Comparison of ENCODE assay signal across 17 mouse cellular contexts in the genomic region with DNA sequence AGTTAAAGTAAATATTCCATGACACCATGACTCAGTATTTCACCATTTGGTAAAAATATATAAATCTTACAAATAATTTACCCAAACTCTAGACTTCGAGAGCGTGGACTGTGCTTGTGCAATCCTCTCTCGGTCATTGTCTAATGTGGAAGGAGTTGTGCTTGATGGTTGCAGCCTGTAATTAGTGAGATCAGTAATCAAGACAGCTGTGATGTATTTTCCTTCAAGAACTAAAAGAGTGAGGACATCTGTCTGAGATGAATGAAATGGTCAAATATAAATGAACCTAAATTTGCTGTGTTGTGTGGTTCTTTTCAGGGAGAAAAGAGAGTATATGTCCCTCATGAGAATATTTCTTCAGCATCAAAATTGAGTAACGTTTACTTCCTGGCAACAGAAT.
DNase-seq lines count a peak whose midpoint lies in the region; ATAC-seq and TF ChIP-seq lines count a peak whose summit lies in the region.
"Had no signal": no experiment of that assay in that cellular context is flagged by ENCODE, and none has a peak within 500 bp of the region (broad histone marks: within the 10 kb centered on the region; RNA-seq: fewer than 3 reads in every experiment).

No protein-coding gene starts in this region.

- no peaks in the 10 kb centered on the region for H3K9me3 ChIP-seq in lung, postnatal 0 days (ENCODE audit: low read length)
- H3K9me3 ChIP-seq in forebrain, embryonic 13.5 days (replicated peaks), result no peaks in the 10 kb centered on the region
- H3K9me3 ChIP-seq in hindbrain, embryonic 14.5 days (ENCODE audit: control insufficient read depth, low read length), result no peaks in the 10 kb centered on the region
- H3K9me3 ChIP-seq in midbrain, embryonic 16.5 days (replicated peaks; ENCODE audit: control insufficient read depth, low read length, poor library complexity, severe bottlenecking), result no peaks in the 10 kb centered on the region
- H3K9me3 ChIP-seq: embryonic facial prominence, embryonic 10.5 days; G1E; kidney, embryonic 15.5 days; liver, embryonic 12.5 days had no signal

- no peak for ATAC-seq in lung, postnatal 0 days
- ATAC-seq in forebrain, embryonic 13.5 days, result no peak
- ATAC-seq in hindbrain, embryonic 14.5 days (ENCODE audit: low FRiP score), result no peak
- no peak for ATAC-seq in midbrain, embryonic 16.5 days
- ATAC-seq in erythroblast, adult 5-6 weeks (replicated peaks; ENCODE audit: low FRiP score, poor library complexity, severe bottlenecking), result no peak
- ATAC-seq: intestine, postnatal 0 days; liver, embryonic 12.5 days had no signal

- no peaks in the 10 kb centered on the region for H3K4me1 ChIP-seq in lung, postnatal 0 days (ENCODE audit: insufficient read depth, low read depth, low read length)
- peaks cover 53% of the 10 kb centered on the region for H3K4me1 ChIP-seq in forebrain, embryonic 13.5 days
- H3K4me1 ChIP-seq in hindbrain, embryonic 14.5 days (replicated peaks; ENCODE audit: control insufficient read depth, insufficient read depth, low read length), result 0 out of 2 replicates have a peak, but pooled peaks cover 3% of the 10 kb centered on the region
- H3K4me1 ChIP-seq in midbrain, embryonic 16.5 days (ENCODE audit: control insufficient read depth, insufficient read depth, low read length), result peaks cover 13% of the 10 kb centered on the region
- H3K4me1 ChIP-seq: embryonic facial prominence, embryonic 10.5 days; kidney, embryonic 15.5 days; liver, embryonic 12.5 days had no signal

- H3K27me3 ChIP-seq in lung, postnatal 0 days (replicated peaks; ENCODE audit: insufficient read depth, low read length), result no peaks in the 10 kb centered on the region
- H3K27me3 ChIP-seq in forebrain, embryonic 13.5 days, result no peaks in the 10 kb centered on the region
- no peaks in the 10 kb centered on the region for H3K27me3 ChIP-seq in hindbrain, embryonic 14.5 days (ENCODE audit: control insufficient read depth, insufficient read depth, low read length)
- no peaks in the 10 kb centered on the region for H3K27me3 ChIP-seq in midbrain, embryonic 16.5 days (ENCODE audit: control insufficient read depth, insufficient read depth, low read depth, low read length)
- H3K27me3 ChIP-seq: kidney, embryonic 15.5 days; liver, embryonic 12.5 days had no signal

- no peak overlapping the region for H3K4me2 ChIP-seq in lung, postnatal 0 days (replicated peaks; ENCODE audit: low read depth, low read length)
- peak overlapping the region; percentile 42; the same call in 1 of the 2 replicates for H3K4me2 ChIP-seq in forebrain, embryonic 13.5 days
- H3K4me2 ChIP-seq in hindbrain, embryonic 14.5 days (replicated peaks), result no peak overlapping the region
- no peak overlapping the region for H3K4me2 ChIP-seq in midbrain, embryonic 16.5 days (ENCODE audit: low read length)
- H3K4me2 ChIP-seq: kidney, embryonic 15.5 days; liver, embryonic 12.5 days had no signal

- H3K9ac ChIP-seq in lung, postnatal 0 days (replicated peaks; ENCODE audit: low read depth), result no peak overlapping the region
- H3K9ac ChIP-seq in forebrain, embryonic 13.5 days, result no peak overlapping the region
- no peak overlapping the region for H3K9ac ChIP-seq in hindbrain, embryonic 14.5 days
- H3K9ac ChIP-seq in midbrain, embryonic 16.5 days (ENCODE audit: low read depth, low read length), result no peak overlapping the region
- H3K9ac ChIP-seq: kidney, embryonic 15.5 days; liver, embryonic 12.5 days had no signal

- TF ChIP-seq CTCF in lung, postnatal 0 days (IDR thresholded peaks at IDR 0.05), result no peak
- no peak for TF ChIP-seq CTCF in layer of hippocampus, adult 2 months (conservative IDR thresholded peaks at IDR 0.05)

- DNase-seq in lung, postnatal 0 days (ENCODE audit: low spot score), result peak; percentile 12
- no peak for DNase-seq in lung, postnatal 36 days
- DNase-seq in hindbrain, embryonic 14.5 days (ENCODE audit: low spot score), result no peak
- no peak for DNase-seq in cerebellum, adult 9-11 months
- DNase-seq in layer of hippocampus, adult 2 months (ENCODE audit: low spot score in 2 of 2), result no peak
- DNase-seq: cerebellum, adult 8-10 months; gastrocnemius, postnatal 36 days; lung, adult 2 months; lung, postnatal 4 days had no signal

- no peaks in the 10 kb centered on the region for H3K36me3 ChIP-seq in lung, postnatal 0 days (ENCODE audit: insufficient read depth, low read length)
- H3K36me3 ChIP-seq in forebrain, embryonic 13.5 days (ENCODE audit: poor library complexity, severe bottlenecking), result no peaks in the 10 kb centered on the region
- H3K36me3 ChIP-seq in hindbrain, embryonic 14.5 days (replicated peaks; ENCODE audit: control insufficient read depth, insufficient read depth), result no peaks in the 10 kb centered on the region
- H3K36me3 ChIP-seq in midbrain, embryonic 16.5 days (ENCODE audit: control insufficient read depth, insufficient read depth, low read length), result no peaks in the 10 kb centered on the region
- H3K36me3 ChIP-seq: embryonic facial prominence, embryonic 10.5 days; G1E; kidney, embryonic 15.5 days; liver, embryonic 12.5 days had no signal

- H3K4me3 ChIP-seq in lung, postnatal 0 days (ENCODE audit: low read depth, low read length), result no peak overlapping the region
- no peak overlapping the region for H3K4me3 ChIP-seq in forebrain, embryonic 13.5 days
- no peak overlapping the region for H3K4me3 ChIP-seq in hindbrain, embryonic 14.5 days (replicated peaks; ENCODE audit: low read length)
- no peak overlapping the region for H3K4me3 ChIP-seq in midbrain, embryonic 16.5 days (ENCODE audit: low read depth, low read length)
- no peak overlapping the region for H3K4me3 ChIP-seq in layer of hippocampus, adult 2 months
- H3K4me3 ChIP-seq: embryonic facial prominence, embryonic 10.5 days; kidney, embryonic 15.5 days; liver, embryonic 12.5 days had no signal

- no peak overlapping the region for H3K27ac ChIP-seq in lung, postnatal 0 days (ENCODE audit: low read length)
- peak overlapping the region; percentile 79 for H3K27ac ChIP-seq in forebrain, embryonic 13.5 days
- H3K27ac ChIP-seq in hindbrain, embryonic 14.5 days, result peak overlapping the region; percentile 69
- 0 out of 2 replicates have a peak overlapping the region, but pooled peaks have one; percentile 17 for H3K27ac ChIP-seq in midbrain, embryonic 16.5 days (ENCODE audit: low read length)
- H3K27ac ChIP-seq in layer of hippocampus, adult 2 months, result no peak overlapping the region
- H3K27ac ChIP-seq: embryonic facial prominence, embryonic 10.5 days; kidney, embryonic 15.5 days; liver, embryonic 12.5 days had no signal

- 62% methylated on average over 4 of the region's 4 CpGs for WGBS in lung, postnatal 0 days
- WGBS in forebrain, embryonic 13.5 days, result 41% methylated on average over 4 of the region's 4 CpGs
- WGBS in hindbrain, embryonic 14.5 days, result 52% methylated on average over 4 of the region's 4 CpGs
- 57% methylated on average over 4 of the region's 4 CpGs for WGBS in midbrain, embryonic 16.5 days

- TF ChIP-seq EP300 in lung, postnatal 0 days (IDR thresholded peaks at IDR 0.05), result no peak

Comparison
In these comparisons a context has a peak if more than half of its experiments do, and no peak if none do; other contexts are left out.
1. H3K27ac ChIP-seq: peak in forebrain, embryonic 13.5 days (single experiment), hindbrain, embryonic 14.5 days (single experiment) and midbrain, embryonic 16.5 days (single experiment); none in lung, postnatal 0 days (single experiment) and layer of hippocampus, adult 2 months (single experiment).